Mouse (Mus musculus) lung, embryonic 15.5 days (tissue): ENCODE results near the gene Slc19a1. TPM values are rescaled to one million over a fixed set of nuclear protein-coding genes. Genes with fewer than 3 reads are reported as not detected.

Experiments used
- ATAC-seq: fragments of 200-750 bp; cut with Nextera tagmentation; 2 replicates; pipeline ENCODE4 v1.8.0; 2017; ENCODE audit warnings: moderate number of reproducible peaks, borderline replicate concordance; ENCODE audit not compliant: low FRiP score, low TSS enrichment; ENCODE audit errors: extremely low read depth
- H3K27ac ChIP-seq: fragments of 300-500 bp; sonication (generic); 2 replicates; pipeline ENCODE4 v1.5.1; 2015; ENCODE audit warnings: moderate library complexity, mild to moderate bottlenecking, inconsistent platforms
- H3K27me3 ChIP-seq: fragments of 300-500 bp; sonication (generic); 2 replicates; pipeline ENCODE4 v1.6.1; 2015; ENCODE audit warnings: inconsistent platforms
- H3K36me3 ChIP-seq: fragments of 300-500 bp; sonication (generic); 2 replicates; pipeline ENCODE4 v1.6.1; 2015; ENCODE audit warnings: inconsistent platforms
- H3K4me1 ChIP-seq: fragments of 300-500 bp; sonication (generic); 2 replicates; pipeline ENCODE4 v1.6.1; 2015; ENCODE audit warnings: inconsistent platforms
- H3K4me2 ChIP-seq: fragments of 300-500 bp; sonication (generic); 2 replicates; pipeline ENCODE4 v1.6.1; 2015; ENCODE audit warnings: inconsistent platforms, mild to moderate bottlenecking, moderate library complexity
- H3K4me3 ChIP-seq: fragments of 300-500 bp; sonication (generic); 2 replicates; pipeline ENCODE4 v1.5.1; 2015; ENCODE audit warnings: mild to moderate bottlenecking, inconsistent platforms
- H3K9ac ChIP-seq: fragments of 300-500 bp; sonication (generic); 2 replicates; pipeline ENCODE4 v1.6.1; 2015; ENCODE audit warnings: inconsistent platforms
- H3K9me3 ChIP-seq: fragments of 300-500 bp; sonication (generic); 2 replicates; pipeline ENCODE4 v1.6.1; 2016; ENCODE audit warnings: inconsistent platforms
- WGBS: fragments of 180-500 bp; shearing (Covaris S2); methylation state at CpG from one replicate; pipeline ENCODE4 v1.1.7; 2015; 5-methylcytosine and 5-hydroxymethylcytosine counted together
- polyA plus RNA-seq: library from polyadenylated mRNA; unstranded; fragments of >200 nt; fragmentation: Nextera tagmentation; extraction: Ambion mirVana; gene quantifications from 2 replicates; pipeline ENCODE4 v1.2.1, GENCODE M21; 2015

Gene Slc19a1
- 24.5 and 25.4 TPM in 2 replicates for polyA plus RNA-seq

DNA sequence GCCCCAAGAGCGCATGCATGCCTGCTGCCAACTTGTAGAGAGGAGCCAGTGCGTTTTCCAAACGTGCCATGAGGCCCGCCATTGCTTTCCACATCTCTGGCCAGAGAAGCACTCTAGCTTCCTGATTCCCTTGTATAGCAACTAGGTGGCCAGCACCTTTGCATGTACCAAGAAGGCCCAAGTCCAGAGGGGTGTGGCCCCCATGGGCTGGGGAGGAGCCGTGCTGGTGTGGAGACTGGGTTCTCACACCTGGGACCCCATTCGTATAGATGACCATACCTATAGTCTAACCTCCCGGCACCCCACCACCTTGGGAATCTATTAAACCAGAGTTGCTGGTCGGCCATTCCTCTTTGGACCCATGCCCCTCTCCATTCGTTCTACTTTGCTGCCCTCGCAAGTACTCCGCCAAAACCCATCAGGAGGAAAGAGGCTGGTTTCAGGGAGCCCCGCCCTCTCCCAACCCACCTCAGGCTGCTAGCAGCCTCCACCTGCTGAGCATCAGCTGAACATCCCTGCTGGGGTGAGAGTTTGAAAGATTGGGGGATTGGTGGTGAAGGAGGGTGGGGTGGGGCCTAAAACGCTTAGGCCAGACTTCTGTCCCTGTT is at the start of gene Slc19a1:
Gene Slc19a1, plus strand, starts transcription at position 474 of the 608 bp plus-strand sequence.
- ATAC-seq, result no peak
- Histone ChIP-seq H3K27me3 (no peaks in the 10 kb centered on the region), H3K27ac (0 out of 2 replicates have a peak within 1 kb of the TSS, but pooled peaks have one; percentile 49), H3K9ac (peak within 1 kb of the TSS; percentile 65), H3K36me3 (no peaks in the 10 kb centered on the region), H3K4me2 (peak within 1 kb of the TSS; percentile 94), H3K4me1 (peaks cover 15% of the 10 kb centered on the region), H3K9me3 (no peaks in the 10 kb centered on the region), H3K4me3 (peak within 1 kb of the TSS; percentile 54)
- WGBS, result 44% methylated on average over 13 of the region's 13 CpGs

DNA sequence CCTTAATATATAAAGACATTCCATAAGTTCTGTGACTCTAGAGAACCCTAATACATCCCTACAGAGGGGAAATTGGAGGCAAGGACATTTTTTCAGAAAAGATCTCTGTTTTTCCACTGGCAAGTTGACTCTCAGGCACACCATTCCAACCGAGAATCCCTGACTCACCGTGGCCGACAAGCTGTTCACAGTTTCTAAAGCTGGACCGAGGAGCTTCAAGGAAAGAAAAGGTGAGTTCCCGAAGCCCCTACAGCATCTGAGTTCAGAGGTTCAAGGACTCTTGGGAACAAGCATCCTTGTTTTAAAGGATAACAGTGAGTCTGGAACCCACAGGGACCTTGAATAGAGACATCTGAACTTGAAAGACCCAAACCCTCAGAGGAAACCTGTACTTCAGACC is 43.5 kb upstream of the Slc19a1 start:
- Histone ChIP-seq H3K9ac (no peak overlapping the region), H3K9me3 (no peaks in the 10 kb centered on the region), H3K27ac (no peak overlapping the region), H3K27me3 (no peaks in the 10 kb centered on the region), H3K4me1 (no peaks in the 10 kb centered on the region), H3K36me3 (no peaks in the 10 kb centered on the region), H3K4me2 (no peak overlapping the region), H3K4me3 (no peak overlapping the region)
- 88% methylated on average over 5 of the region's 5 CpGs for WGBS
- no peak for ATAC-seq

DNA sequence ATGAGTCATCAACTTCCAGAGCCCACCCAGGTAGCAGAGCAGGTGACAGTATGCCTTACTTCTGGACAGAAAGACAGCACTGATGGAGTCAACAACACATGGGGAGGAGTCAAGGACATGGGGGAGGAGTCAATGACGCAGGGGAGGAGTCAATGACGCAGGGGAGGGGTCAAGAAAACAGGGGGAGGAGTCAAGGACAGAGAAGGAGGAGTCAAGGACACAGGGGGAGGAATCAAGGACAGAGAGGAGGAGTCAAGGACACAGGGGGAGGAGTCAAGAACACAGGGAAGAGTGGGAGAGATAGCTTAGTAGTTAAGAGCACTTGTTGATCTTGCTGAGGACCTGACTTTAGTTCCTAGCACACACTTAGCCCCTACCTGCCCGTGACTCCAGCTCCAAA is 39.6 kb upstream of the Slc19a1 start:
- no peaks in the 10 kb centered on the region for H3K27me3 ChIP-seq
- no peak overlapping the region for H3K4me3 ChIP-seq
- WGBS, result 32% methylated on average over 3 of the region's 3 CpGs
- H3K36me3 ChIP-seq, result no peaks in the 10 kb centered on the region
- H3K9ac ChIP-seq, result no peak overlapping the region
- no peak for ATAC-seq
- no peak overlapping the region for H3K27ac ChIP-seq
- H3K4me2 ChIP-seq, result no peak overlapping the region
- H3K4me1 ChIP-seq, result peaks cover under 1% of the 10 kb centered on the region; the same call in 1 of the 2 replicates
- no peaks in the 10 kb centered on the region for H3K9me3 ChIP-seq

DNA sequence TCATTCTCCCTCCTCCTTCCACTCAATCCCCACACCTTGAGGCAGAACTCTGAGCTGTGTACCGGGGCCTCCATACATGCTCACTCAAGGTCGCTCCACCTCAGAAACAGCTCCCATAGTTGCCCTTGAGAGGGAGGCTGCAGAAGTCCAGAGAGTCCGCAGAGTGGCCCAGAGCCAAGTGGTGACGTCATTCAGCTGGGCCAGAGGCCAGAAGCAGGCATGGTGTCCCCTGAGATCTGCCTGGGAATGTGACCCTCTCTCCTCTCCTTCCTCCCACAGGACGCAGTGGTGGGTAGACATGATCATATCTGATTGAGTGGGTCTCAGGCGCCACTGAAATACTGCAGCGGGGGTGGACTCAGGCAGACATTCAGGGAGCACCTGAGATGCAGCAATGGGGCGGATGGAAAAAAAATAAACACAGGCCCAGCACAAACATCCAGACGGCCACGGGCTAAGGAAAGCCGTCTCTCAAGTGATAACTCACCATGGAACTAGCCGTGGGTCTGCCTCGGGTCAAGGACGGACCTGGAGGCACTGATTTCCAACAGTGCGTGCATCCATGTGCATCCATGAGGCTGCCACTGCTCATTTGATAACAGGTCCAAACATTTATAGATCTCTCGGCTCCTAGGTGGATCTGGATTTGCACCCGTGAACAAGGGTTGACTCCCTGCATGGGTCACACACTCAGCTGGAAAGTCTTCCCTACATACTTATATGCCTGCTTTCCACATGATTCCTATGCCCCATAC is 34.1 kb upstream of the Slc19a1 start:
- Histone ChIP-seq H3K4me2 (peak overlapping the region; percentile 17; the same call in 1 of the 2 replicates), H3K27ac (no peak overlapping the region)
- 27% methylated on average over 17 of the region's 17 CpGs for WGBS

DNA sequence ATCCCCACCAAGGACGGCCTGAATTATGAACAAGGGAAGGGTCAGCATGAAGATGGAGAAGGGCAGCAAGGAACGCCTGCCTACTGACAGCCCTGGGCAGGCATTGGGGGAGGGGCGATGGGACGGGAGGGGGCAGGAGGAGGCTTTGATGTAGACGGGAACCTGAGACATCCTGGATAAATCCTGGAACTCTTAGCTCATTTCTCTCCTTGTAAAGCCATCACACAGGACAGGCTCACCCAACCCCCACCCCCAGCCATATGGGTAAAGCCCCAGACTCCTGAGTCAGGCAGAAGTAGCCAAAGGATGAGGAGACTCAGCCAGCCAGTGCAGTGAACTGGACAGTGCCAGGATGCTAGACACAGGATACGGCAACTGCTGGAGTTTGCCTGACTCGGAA is 27.1 kb upstream of the Slc19a1 start:
- Histone ChIP-seq H3K4me1 (peaks cover 6% of the 10 kb centered on the region), H3K4me3 (no peak overlapping the region), H3K9ac (no peak overlapping the region), H3K27ac (no peak overlapping the region), H3K27me3 (no peaks in the 10 kb centered on the region), H3K4me2 (no peak overlapping the region), H3K9me3 (no peaks in the 10 kb centered on the region), H3K36me3 (no peaks in the 10 kb centered on the region)
- no peak for ATAC-seq
- WGBS, result 24% methylated on average over 7 of the region's 7 CpGs

More for the DNA sequence above, 34.1 kb upstream of the Slc19a1 start:
- peaks cover 9% of the 10 kb centered on the region for H3K4me1 ChIP-seq
- peak; percentile 64; the same call in 1 of the 2 replicates for ATAC-seq
- H3K9me3 ChIP-seq, result no peaks in the 10 kb centered on the region
- no peaks in the 10 kb centered on the region for H3K27me3 ChIP-seq
- H3K9ac ChIP-seq, result no peak overlapping the region
- H3K36me3 ChIP-seq, result no peaks in the 10 kb centered on the region
- no peak overlapping the region for H3K4me3 ChIP-seq

DNA sequence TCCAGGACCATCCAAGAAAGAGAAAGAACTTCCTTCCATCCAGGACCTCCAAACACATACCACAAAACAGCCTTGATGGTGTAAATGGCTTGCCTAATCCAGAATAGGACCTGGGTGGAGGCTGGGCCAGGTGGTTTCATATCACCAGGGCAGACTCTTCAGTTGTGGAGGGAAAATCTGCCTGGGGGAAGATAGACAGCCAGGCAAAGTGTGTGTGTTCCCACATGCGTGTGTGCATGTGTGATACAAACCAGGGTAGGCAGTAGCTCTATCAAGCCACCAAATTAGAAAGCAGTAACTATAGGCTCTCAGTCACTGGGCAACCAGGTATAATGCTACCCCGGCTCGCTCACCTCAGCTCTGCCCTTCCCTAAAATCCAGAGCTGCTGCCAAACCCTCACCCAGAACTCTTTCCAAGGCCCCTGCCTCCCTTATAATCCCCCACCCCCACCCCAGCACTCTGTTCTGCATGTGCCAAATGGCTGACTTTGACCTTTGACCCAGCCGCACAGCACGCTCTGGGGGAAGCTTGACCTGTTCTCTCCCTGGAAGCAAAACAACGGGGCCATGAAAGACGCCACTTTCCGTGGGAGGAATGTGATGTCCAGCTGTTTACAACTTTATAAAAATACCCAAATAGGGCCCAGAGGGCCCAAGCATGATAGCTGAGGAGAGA is 24.5 kb upstream of the Slc19a1 start:
- WGBS, result 43% methylated on average over 8 of the region's 8 CpGs
- Histone ChIP-seq H3K27ac (no peak overlapping the region), H3K9ac (no peak overlapping the region), H3K4me3 (no peak overlapping the region), H3K36me3 (no peaks in the 10 kb centered on the region), H3K4me2 (no peak overlapping the region), H3K4me1 (peaks cover 6% of the 10 kb centered on the region), H3K9me3 (no peaks in the 10 kb centered on the region), H3K27me3 (no peaks in the 10 kb centered on the region)
- ATAC-seq, result no peak

DNA sequence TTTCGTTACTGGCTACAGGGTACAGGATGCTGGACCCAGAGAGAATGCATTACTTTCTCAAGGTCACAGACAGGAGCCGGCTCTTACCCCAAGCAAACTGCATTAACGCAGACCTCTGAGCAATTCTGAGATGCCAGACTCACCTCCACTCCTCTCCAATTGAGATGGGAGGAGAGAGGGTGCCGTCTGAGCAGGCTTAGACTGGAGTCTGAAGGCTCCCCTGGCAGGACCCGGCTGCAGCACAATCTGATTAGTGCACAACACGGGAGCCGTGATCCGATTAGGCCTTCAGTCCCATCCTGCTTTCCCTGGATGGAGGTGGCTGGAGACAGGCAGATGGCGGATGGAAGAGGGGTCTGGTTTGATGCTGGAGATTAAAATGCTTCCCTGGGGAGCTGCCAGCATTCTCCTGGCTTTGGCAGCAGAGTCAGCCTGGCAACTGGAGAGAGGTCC is 23.9 kb upstream of the Slc19a1 start:
- H3K27ac ChIP-seq, result no peak overlapping the region
- H3K27me3 ChIP-seq, result no peaks in the 10 kb centered on the region
- no peak overlapping the region for H3K9ac ChIP-seq
- no peak for ATAC-seq
- no peak overlapping the region for H3K4me2 ChIP-seq
- no peak overlapping the region for H3K4me3 ChIP-seq
- WGBS, result 24% methylated on average over 9 of the region's 9 CpGs
- peaks cover 6% of the 10 kb centered on the region for H3K4me1 ChIP-seq
- no peaks in the 10 kb centered on the region for H3K9me3 ChIP-seq
- no peaks in the 10 kb centered on the region for H3K36me3 ChIP-seq

DNA sequence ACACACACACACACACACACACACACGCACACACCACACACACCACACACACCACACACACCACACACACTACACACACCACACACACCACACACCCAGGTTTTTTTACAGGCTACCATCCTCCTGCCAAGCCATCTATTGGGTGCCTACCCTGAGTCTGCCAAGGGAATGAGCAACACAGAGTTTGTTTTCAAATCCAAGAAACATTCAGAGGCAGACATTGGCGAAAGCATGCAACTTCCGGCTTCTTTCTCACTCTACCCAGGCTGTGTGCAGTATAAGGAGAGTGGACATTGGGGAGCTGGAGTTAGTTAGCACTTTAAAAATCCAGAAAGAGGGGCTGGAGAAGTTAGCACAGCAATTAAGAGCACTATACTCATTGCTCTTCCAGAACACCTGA is 23.3 kb upstream of the Slc19a1 start:
- Histone ChIP-seq H3K9ac (no peak overlapping the region), H3K4me2 (no peak overlapping the region), H3K9me3 (no peaks in the 10 kb centered on the region), H3K36me3 (no peaks in the 10 kb centered on the region), H3K4me1 (peaks cover 6% of the 10 kb centered on the region), H3K27ac (no peak overlapping the region), H3K4me3 (no peak overlapping the region), H3K27me3 (no peaks in the 10 kb centered on the region)
- ATAC-seq, result no peak
- WGBS, result 69% methylated on average over 3 of the region's 3 CpGs

DNA sequence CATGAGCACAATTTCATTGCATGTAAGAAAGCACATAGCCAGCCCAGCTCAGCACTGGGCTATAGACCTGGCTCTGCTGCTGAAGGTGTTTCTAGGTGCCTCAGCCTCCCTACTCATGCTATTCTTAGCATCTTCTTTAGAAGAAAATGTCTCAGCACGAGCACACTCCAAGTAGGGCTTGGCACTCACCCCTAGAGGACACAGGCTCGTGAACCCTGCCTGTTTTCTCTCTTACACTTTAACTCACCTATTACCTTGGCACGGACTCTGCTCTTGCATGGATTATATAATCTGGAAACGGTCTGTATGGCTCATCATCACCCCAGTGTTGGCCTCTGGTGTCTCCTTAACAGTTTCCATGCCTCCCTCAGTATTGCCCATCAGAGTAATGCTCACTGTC is 20.4 kb upstream of the Slc19a1 start:
- no peak for ATAC-seq
- Histone ChIP-seq H3K27me3 (no peaks in the 10 kb centered on the region), H3K9ac (no peak overlapping the region), H3K27ac (no peak overlapping the region), H3K36me3 (no peaks in the 10 kb centered on the region), H3K4me1 (peaks cover 6% of the 10 kb centered on the region), H3K9me3 (no peaks in the 10 kb centered on the region), H3K4me3 (no peak overlapping the region), H3K4me2 (no peak overlapping the region)
- WGBS, result 63% methylated on average over 4 of the region's 4 CpGs

DNA sequence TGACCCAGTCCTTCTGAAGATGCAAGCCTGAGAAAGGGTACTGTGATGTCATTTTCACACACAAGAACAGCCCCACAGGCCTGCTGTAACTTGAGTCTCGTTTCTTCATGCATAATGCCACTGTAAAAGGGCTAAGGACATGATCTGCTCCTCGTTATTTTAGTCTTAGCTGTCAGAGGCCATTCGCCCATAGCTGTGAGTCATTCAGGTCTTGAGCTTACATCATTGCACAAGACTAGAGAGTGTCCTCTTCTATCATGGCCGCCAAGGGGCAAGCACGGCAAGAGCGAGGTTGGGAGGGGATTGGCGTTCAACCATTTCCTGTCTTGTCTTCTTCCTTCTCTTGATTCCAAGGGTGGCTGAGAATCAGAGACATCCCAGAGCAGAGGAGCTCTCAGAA is 16.0 kb upstream of the Slc19a1 start:
- no peak overlapping the region for H3K4me2 ChIP-seq
- no peak overlapping the region for H3K9ac ChIP-seq
- H3K9me3 ChIP-seq, result no peaks in the 10 kb centered on the region
- WGBS, result 86% methylated on average over 7 of the region's 7 CpGs
- no peak overlapping the region for H3K4me3 ChIP-seq
- no peaks in the 10 kb centered on the region for H3K36me3 ChIP-seq
- no peak for ATAC-seq
- H3K4me1 ChIP-seq, result no peaks in the 10 kb centered on the region
- no peak overlapping the region for H3K27ac ChIP-seq
- no peaks in the 10 kb centered on the region for H3K27me3 ChIP-seq

DNA sequence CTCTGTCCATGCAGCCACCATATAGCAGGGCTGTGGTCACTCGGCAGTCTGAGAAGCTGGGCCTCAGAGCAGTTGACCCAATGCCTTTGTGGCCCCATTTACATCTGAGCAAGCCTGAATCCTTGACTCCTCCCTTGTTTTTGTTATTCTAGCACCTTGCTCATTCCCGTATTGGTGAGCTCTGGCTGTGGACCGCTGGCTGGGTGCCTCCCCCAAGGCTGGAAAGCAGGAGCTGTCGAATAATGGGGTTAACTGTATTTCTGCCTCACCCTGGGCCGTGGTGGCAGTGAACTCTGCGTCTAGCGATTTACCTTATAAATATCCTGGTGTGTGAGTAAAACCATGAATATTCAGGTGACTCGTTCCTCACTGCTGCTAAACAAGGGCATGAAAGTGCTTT is 15.5 kb upstream of the Slc19a1 start:
- 51% methylated on average over 8 of the region's 8 CpGs for WGBS
- no peak for ATAC-seq
- Histone ChIP-seq H3K9ac (no peak overlapping the region), H3K4me2 (no peak overlapping the region), H3K27ac (no peak overlapping the region), H3K36me3 (no peaks in the 10 kb centered on the region), H3K9me3 (no peaks in the 10 kb centered on the region), H3K4me1 (no peaks in the 10 kb centered on the region), H3K4me3 (no peak overlapping the region), H3K27me3 (no peaks in the 10 kb centered on the region)

DNA sequence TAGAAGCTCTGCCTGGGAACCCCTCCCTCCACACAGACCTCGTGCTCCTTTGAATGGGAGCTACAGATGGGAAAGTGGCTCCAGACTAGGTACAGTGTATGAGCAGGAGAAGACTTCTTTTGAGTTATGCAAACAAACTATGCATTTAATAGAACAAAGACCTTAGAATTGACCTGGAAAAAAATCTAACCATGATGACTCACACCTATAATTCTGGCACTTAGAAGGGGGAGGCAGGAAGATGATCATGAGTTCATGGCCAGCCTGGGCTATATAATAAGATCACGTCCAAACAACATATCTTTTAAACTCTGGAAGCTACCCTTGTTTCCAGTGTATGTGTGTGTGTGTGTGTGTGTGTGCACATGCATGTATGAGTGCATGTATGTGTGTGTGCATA is 15.0 kb upstream of the Slc19a1 start:
- Histone ChIP-seq H3K9ac (no peak overlapping the region), H3K27me3 (no peaks in the 10 kb centered on the region), H3K36me3 (no peaks in the 10 kb centered on the region), H3K4me2 (no peak overlapping the region), H3K4me1 (no peaks in the 10 kb centered on the region), H3K27ac (no peak overlapping the region), H3K9me3 (no peaks in the 10 kb centered on the region), H3K4me3 (no peak overlapping the region)
- ATAC-seq, result no peak
- 73% methylated on average over 2 of the region's 2 CpGs for WGBS
